Mouse (Mus musculus) cortical plate, adult 2 months (tissue): Measurements from ENCODE around the gene Eif5.
"Not testable (repeated sequence)": the region's sequence is repeated elsewhere in the genome, so short reads cannot be mapped to it uniquely, and the experiment has no call there.

Experiments used
- CTCF ChIP-seq: fragments of 200-500 bp; IDR thresholded peaks from 2 replicates; pipeline ENCODE4 v1.5.1; 2011; ENCODE audit warnings: mild to moderate bottlenecking, control low read depth, low read length; ENCODE audit not compliant: insufficient read depth; ENCODE audit errors: extremely low read depth
- POLR2A ChIP-seq: fragments of 200-500 bp; IDR thresholded peaks from 2 replicates; pipeline ENCODE4 v1.6.1; 2011; ENCODE audit warnings: mild to moderate bottlenecking, low read length, control low read depth; ENCODE audit not compliant: insufficient read depth; ENCODE audit errors: extremely low read depth

GRCm38 (mm10) chr12:111555893-111556292, 18.1 kb downstream of the Eif5 start:
- TF ChIP-seq CTCF, POLR2A: not testable (repeated sequence)
